In genomic region chr19:10738811-10739210, GRCm38 (mm10) we compare ENCODE assay signal across 12 mouse cellular contexts. TPM values are rescaled to one million over a fixed set of nuclear protein-coding genes. Genes with fewer than 3 reads are reported as not detected.
A peak's percentile ranks its signal among the peaks of the same experiment; 100 is the strongest.
DNase-seq lines count a peak whose midpoint lies in the region; ATAC-seq and TF ChIP-seq lines count a peak whose summit lies in the region.
"Had no signal": no experiment of that assay in that cellular context is flagged by ENCODE, and none has a peak within 500 bp of the region (broad histone marks: within the 10 kb centered on the region; RNA-seq: fewer than 3 reads in every experiment).

Gene Cd5, minus strand, starts transcription at chr19:10739002.

- peak; percentile 69 for ATAC-seq in monocyte, adult 5-6 weeks (replicated peaks; ENCODE audit: insufficient number of reproducible peaks, low FRiP score, low TSS enrichment, poor library complexity, severe bottlenecking)
- ATAC-seq: midbrain, embryonic 13.5 days had no signal

- no peak within 1 kb of the TSS for H3K4me3 ChIP-seq in bone marrow macrophage, adult 2 months (ENCODE audit: insufficient read depth, low read length)
- H3K4me3 ChIP-seq: midbrain, embryonic 13.5 days had no signal

- no peak for TF ChIP-seq POLR2A in bone marrow macrophage, adult 2 months (IDR thresholded peaks at IDR 0.05; ENCODE audit: borderline replicate concordance, low read depth, low read length)

- peak within 1 kb of the TSS; percentile 33 for H3K27ac ChIP-seq in bone marrow macrophage, adult 2 months (ENCODE audit: insufficient read depth, low read depth, low read length)
- H3K27ac ChIP-seq: midbrain, embryonic 13.5 days had no signal

- peak; percentile 50 to 66 for DNase-seq in CD8-positive naive resting alpha-beta T cell, adult 2 months (ENCODE audit: low read depth in 2 of 2, low spot score in 2 of 2)
- peak; percentile 85 for DNase-seq in thymus, postnatal 0 days (ENCODE audit: low spot score)
- DNase-seq in right cerebral cortex, adult 2 months (ENCODE audit: low spot score in 2 of 2), result no peak
- no peak for DNase-seq in kidney, postnatal 36 days
- no peak for DNase-seq in testis, postnatal 14 days (ENCODE audit: low spot score)
- DNase-seq: embryo, embryonic 11 days; gastrocnemius, postnatal 36 days; heart, postnatal 36 days; kidney, adult 18-20 months had no signal

- peaks cover 43% of the 10 kb centered on the region for H3K4me1 ChIP-seq in bone marrow macrophage, adult 2 months (ENCODE audit: control insufficient read depth, insufficient read depth, low read length)
- H3K4me1 ChIP-seq: midbrain, embryonic 13.5 days had no signal

- no peak for TF ChIP-seq CTCF in bone marrow macrophage, adult 2 months (IDR thresholded peaks at IDR 0.05; ENCODE audit: low read depth, low read length)

RNA-seq across cellular contexts. Expression of gene Cd5, which starts in this region (rescaled TPM):
- not detected in 2 replicates for polyA plus RNA-seq in bone marrow macrophage, adult 2 months (2012; ENCODE audit: insufficient read depth, insufficient read length, missing spikeins)
- total RNA-seq in monocyte, adult 5-6 weeks (2017), result 1.0 to 3.1 TPM in 2 of 3 replicates, not detected in the other
- polyA plus RNA-seq in thymus, postnatal 0 days (2015; fragmentation: Nextera tagmentation; extraction: Ambion mirVana), result 116 and 132 TPM in 2 replicates

Comparison
In these comparisons a context has a peak if more than half of its experiments do, and no peak if none do; other contexts are left out.
1. RNA of gene Cd5 (polyA plus RNA-seq): 116 to 132 TPM in thymus, postnatal 0 days; not detected in bone marrow macrophage, adult 2 months; every median in the first group is over 100 times any median in the second.
2. DNase-seq: peak in CD8-positive naive resting alpha-beta T cell, adult 2 months (2 of 2) and thymus, postnatal 0 days (single experiment); none in right cerebral cortex, adult 2 months (0 of 2), kidney, postnatal 36 days (0 of 2) and testis, postnatal 14 days (single experiment).